Mouse (Mus musculus): ENCODE measurements around the gene Kif2c. TPM values are rescaled to one million over a fixed set of nuclear protein-coding genes. Genes with fewer than 3 reads are reported as not detected.

Gene Kif2c
- total RNA-seq, 2 experiments from 2014 or later: 4.0 to 5.0 TPM

- intact Hi-C loops (cut with DNase I): no loop called here
- no peak for DNase-seq
Measured at GRCm38 (mm10) chr4:117122209-117122608, 60.2 kb downstream of the Kif2c start.

GRCm38 (mm10) chr4:117120445-117121414 is 61.7 kb downstream of the Kif2c start:
- intact Hi-C loops (cut with DNase I): no loop called here
- peak; percentile 92 for DNase-seq

- intact Hi-C loops (cut with DNase I): no loop called here
- DNase-seq: no peak
Measured at GRCm38 (mm10) chr4:117120052-117120444, 62.4 kb downstream of the Kif2c start.

GRCm38 (mm10) chr4:117119636-117120035 is 62.8 kb downstream of the Kif2c start:
- no peak for DNase-seq
- intact Hi-C loops (cut with DNase I): no loop called here

GRCm38 (mm10) chr4:117117931-117118330 is 64.5 kb downstream of the Kif2c start:
- intact Hi-C loops (cut with DNase I): no loop called here
- no peak for DNase-seq

GRCm38 (mm10) chr4:117115592-117115991 is 66.8 kb downstream of the Kif2c start:
- intact Hi-C loops (cut with DNase I): no loop called here
- DNase-seq: no peak

DNA sequence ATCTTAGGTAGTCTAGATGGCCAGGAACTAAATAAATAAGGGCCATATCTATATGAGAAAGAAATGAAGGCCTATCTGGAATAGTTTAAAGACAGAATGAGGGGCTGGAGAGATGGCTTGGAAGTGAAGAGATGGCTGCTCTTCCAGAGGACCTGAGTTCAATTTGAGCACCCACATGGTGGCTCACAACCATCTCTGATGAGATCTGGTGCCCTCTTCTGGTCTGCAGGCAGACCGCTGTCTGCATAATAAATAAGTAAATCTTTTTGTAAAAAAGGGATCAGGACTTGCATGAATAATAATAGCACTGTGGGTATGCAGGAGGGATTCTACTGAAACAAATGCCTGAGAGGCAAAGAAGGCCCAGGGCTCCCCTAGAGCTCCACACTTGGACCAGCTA is 69.2 kb downstream of the Kif2c start:
- intact Hi-C loops (cut with DNase I): no loop called here
- DNase-seq: no peak

DNA sequence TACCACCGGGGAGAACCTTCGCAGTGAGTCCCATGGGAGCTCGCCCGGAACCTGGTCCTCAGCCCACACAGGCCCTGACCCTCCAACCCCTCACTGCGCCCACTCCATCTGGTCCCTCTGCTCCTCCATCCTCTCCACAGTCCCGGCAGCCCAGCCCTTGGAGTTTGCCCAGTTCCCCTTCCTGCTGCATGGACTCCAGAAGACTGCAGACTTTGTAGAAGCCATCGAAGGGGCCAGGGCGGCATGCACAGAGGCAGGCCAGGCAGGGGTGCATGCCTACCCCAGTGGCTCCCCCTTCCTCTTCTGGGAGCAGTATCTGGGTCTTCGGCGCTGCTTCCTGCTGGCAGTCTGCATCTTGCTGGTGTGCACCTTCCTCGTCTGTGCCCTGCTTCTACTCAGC is 71.5 kb downstream of the Kif2c start:
- no peak for DNase-seq
- intact Hi-C loops (cut with DNase I): no loop called here

DNA sequence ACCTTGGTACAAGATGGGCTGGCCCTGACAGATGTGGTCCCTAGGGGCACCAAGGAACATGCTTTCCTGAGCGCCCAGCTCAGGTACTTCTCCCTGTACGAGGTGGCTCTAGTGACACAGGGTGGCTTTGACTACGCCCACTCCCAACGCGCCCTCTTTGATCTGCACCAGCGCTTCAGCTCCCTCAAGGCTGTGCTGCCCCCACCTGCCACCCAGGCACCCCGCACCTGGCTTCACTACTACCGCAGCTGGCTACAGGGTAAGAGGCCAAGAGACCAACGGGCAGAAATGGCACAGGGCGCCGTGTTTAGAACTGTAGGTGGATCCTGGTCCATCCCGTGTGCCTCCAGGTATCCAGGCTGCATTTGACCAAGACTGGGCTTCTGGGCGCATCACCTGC is 72.2 kb downstream of the Kif2c start:
- intact Hi-C loops (cut with DNase I): no loop called here
- no peak for DNase-seq

Small RNA genes lying within 50 kb of the gene (microRNA-seq; reads per million reads assigned to microRNA genes)
- not detected for gene Gm22398

Other genes with a start within 250 kb of the Kif2c start
- 10 to 100 TPM; 28.2 to 30.7 TPM for gene Urod, start 188.2 kb downstream of the Kif2c start, total RNA-seq (2021)
- 10 to 100 TPM; 60.7 to 61.1 TPM for gene Hectd3, start 187.3 kb downstream of the Kif2c start, total RNA-seq (2021)
- 10 to 100 TPM; 27.0 to 30.2 TPM for gene Eif2b3, start 163.2 kb downstream of the Kif2c start, total RNA-seq (2021)
- 1 to 10 TPM; 5.8 to 6.5 TPM for gene Ptch2, start 86.6 kb downstream of the Kif2c start, total RNA-seq (2021)
- gene Btbd19, start 56.9 kb downstream of the Kif2c start, total RNA-seq (2021): 1 to 10 TPM; 8.0 to 8.4 TPM
- under 1 TPM; 0.52 to 0.58 TPM for gene Tctex1d4, start 55.8 kb downstream of the Kif2c start, total RNA-seq (2021)
- 10 to 100 TPM; 19.4 to 21.4 TPM for gene Plk3, start 48.7 kb downstream of the Kif2c start, total RNA-seq (2021)
- 100 to 1,000 TPM; 774 to 852 TPM for gene Rps8, start 26.4 kb downstream of the Kif2c start, total RNA-seq (2021)
- 1 to 10 TPM; 4.6 to 5.2 TPM for gene Tmem53, start 69.3 kb upstream of the Kif2c start, total RNA-seq (2021)
- gene Armh1, start 69.5 kb upstream of the Kif2c start, total RNA-seq (2021): 1 to 10 TPM; 1.3 to 1.4 TPM

All from left cerebral cortex, postnatal 4 days (tissue).